Mouse (Mus musculus): Measurements from ENCODE around the gene Gmpr. TPM values are rescaled to one million over a fixed set of nuclear protein-coding genes. Genes with fewer than 3 reads are reported as not detected.

Gmpr gene
- polyA plus RNA-seq, 1 experiment from 2014 or later: 22.9 TPM

GRCm38 (mm10) chr13:45576185-45576584 lies 68.9 kb downstream of the Gmpr start:
- 0 out of 2 replicates have a peak, but pooled peaks cover 5% of the 10 kb centered on the region for H3K4me1 ChIP-seq (ENCODE audit: insufficient read depth)
- no peaks in the 10 kb centered on the region for H3K9me3 ChIP-seq (ENCODE audit: low read depth, low read length)
- H3K36me3 ChIP-seq (ENCODE audit: insufficient read depth): no peaks in the 10 kb centered on the region
- H3K27ac ChIP-seq (ENCODE audit: low read depth): peak overlapping the region; percentile 52; the same call in 1 of the 2 replicates
- H3K9ac ChIP-seq: no peak overlapping the region
- H3K27me3 ChIP-seq (ENCODE audit: insufficient read depth, low read length): no peaks in the 10 kb centered on the region
- peak; percentile 85 for DNase-seq
- H3K4me3 ChIP-seq (ENCODE audit: low read depth, low read length): no peak overlapping the region
- no peak for TF ChIP-seq CTCF (IDR thresholded peaks at IDR 0.05; ENCODE audit: low read depth)
- ATAC-seq (ENCODE audit: insufficient read depth): peak; percentile 35; the same call in 1 of the 2 replicates
- no peak overlapping the region for H3K4me2 ChIP-seq
- 41% methylated on average over 4 of the region's 4 CpGs for WGBS

DNA sequence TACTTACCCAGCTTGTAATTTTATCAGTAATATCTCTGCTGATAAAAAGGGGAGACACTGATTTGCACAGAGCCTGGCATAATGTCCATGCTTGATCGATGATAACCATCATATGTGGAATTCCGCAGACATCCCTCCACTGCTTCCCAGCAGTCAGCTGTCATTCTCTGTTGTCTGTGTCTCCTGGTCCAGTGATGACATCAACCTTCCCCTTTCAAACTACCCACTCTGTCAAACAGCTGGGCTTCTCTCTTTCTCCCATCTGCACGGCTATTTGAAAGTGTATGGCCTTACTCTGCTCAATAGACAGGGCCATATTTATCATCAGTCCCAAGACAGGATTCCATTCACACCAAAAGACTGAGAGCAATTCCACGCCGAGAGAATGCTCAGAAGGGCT lies 70.1 kb downstream of the Gmpr start:
- H3K27me3 ChIP-seq (ENCODE audit: insufficient read depth, low read length): no peaks in the 10 kb centered on the region
- no peak overlapping the region for H3K4me2 ChIP-seq
- H3K36me3 ChIP-seq (ENCODE audit: insufficient read depth): no peaks in the 10 kb centered on the region
- ATAC-seq (ENCODE audit: insufficient read depth): peak; percentile 16; the same call in 1 of the 2 replicates
- no peak overlapping the region for H3K27ac ChIP-seq (ENCODE audit: low read depth)
- no peaks in the 10 kb centered on the region for H3K9me3 ChIP-seq (ENCODE audit: low read depth, low read length)
- no peak for DNase-seq
- no peak overlapping the region for H3K9ac ChIP-seq
- WGBS: 40% methylated on average over 5 of the region's 5 CpGs
- no peak overlapping the region for H3K4me3 ChIP-seq (ENCODE audit: low read depth, low read length)
- 0 out of 2 replicates have a peak, but pooled peaks cover 5% of the 10 kb centered on the region for H3K4me1 ChIP-seq (ENCODE audit: insufficient read depth)
- TF ChIP-seq CTCF (IDR thresholded peaks at IDR 0.05; ENCODE audit: low read depth): no peak

DNA sequence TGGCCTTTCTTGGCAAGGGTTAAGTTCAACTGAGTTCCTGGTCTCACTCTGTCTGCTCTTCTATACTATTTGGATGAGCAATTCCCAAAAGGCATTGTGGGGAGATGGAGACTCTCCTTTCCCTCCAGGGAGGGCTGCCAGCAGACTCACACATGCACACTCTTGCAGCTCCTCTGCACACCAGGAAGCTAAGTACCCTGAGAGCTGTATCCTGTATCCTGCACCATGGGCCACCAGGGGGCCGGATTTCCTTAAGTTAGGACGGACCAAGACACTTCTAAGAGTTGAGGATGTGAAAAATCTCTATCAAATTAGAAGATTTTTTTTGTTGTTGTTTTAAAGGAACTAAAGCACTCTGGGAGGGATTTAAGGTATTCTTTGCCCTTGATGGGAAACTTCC lies 70.5 kb downstream of the Gmpr start:
- Histone ChIP-seq H3K9me3 (ENCODE audit: low read depth, low read length) (no peaks in the 10 kb centered on the region), H3K27me3 (ENCODE audit: insufficient read depth, low read length) (no peaks in the 10 kb centered on the region), H3K36me3 (ENCODE audit: insufficient read depth) (no peaks in the 10 kb centered on the region), H3K9ac (no peak overlapping the region), H3K4me2 (no peak overlapping the region), H3K4me1 (ENCODE audit: insufficient read depth) (0 out of 2 replicates have a peak, but pooled peaks cover 5% of the 10 kb centered on the region), H3K4me3 (ENCODE audit: low read depth, low read length) (no peak overlapping the region), H3K27ac (ENCODE audit: low read depth) (no peak overlapping the region)
- WGBS: 27% methylated on average over 2 of the region's 2 CpGs
- TF ChIP-seq CTCF (IDR thresholded peaks at IDR 0.05; ENCODE audit: low read depth): peak; percentile 63
- ATAC-seq (ENCODE audit: insufficient read depth) (peak; percentile 45; the same call in 1 of the 2 replicates), DNase-seq (peak; percentile 82)

DNA sequence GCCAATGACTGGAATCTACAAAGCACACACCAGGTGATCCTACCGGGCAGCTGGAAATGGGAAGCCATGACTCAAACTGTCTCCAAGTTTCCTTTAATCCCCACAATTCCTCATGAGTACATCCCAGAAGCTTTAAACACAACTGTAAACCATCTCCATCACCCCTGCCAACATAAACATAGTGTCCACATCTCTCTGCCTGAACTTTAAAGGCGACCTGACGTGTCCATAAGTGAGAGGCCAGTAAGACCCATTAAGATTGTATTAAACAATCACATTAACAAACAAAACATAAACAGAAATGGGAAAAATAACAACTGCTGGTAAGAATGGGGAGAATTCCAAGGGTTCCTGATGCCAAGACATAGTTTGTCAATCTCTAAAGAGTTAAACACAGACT lies 72.5 kb downstream of the Gmpr start:
- Histone ChIP-seq H3K9ac (no peak overlapping the region), H3K27me3 (ENCODE audit: insufficient read depth, low read length) (no peaks in the 10 kb centered on the region), H3K4me2 (no peak overlapping the region), H3K36me3 (ENCODE audit: insufficient read depth) (no peaks in the 10 kb centered on the region), H3K4me1 (ENCODE audit: insufficient read depth) (0 out of 2 replicates have a peak, but pooled peaks cover 5% of the 10 kb centered on the region), H3K27ac (ENCODE audit: low read depth) (peak overlapping the region; percentile 4; the same call in 1 of the 2 replicates), H3K4me3 (ENCODE audit: low read depth, low read length) (no peak overlapping the region), H3K9me3 (ENCODE audit: low read depth, low read length) (no peaks in the 10 kb centered on the region)
- ATAC-seq (ENCODE audit: insufficient read depth) (peak; percentile 77), DNase-seq (peak; percentile 91)
- TF ChIP-seq CTCF (IDR thresholded peaks at IDR 0.05; ENCODE audit: low read depth): no peak
- 39% methylated on average over 3 of the region's 3 CpGs for WGBS

GRCm38 (mm10) chr13:45582294-45582693 lies 75.0 kb downstream of the Gmpr start:
- no peak overlapping the region for H3K4me3 ChIP-seq (ENCODE audit: low read depth, low read length)
- H3K4me1 ChIP-seq (ENCODE audit: insufficient read depth): no peaks in the 10 kb centered on the region
- no peak overlapping the region for H3K27ac ChIP-seq (ENCODE audit: low read depth)
- no peaks in the 10 kb centered on the region for H3K36me3 ChIP-seq (ENCODE audit: insufficient read depth)
- no peaks in the 10 kb centered on the region for H3K9me3 ChIP-seq (ENCODE audit: low read depth, low read length)
- no peaks in the 10 kb centered on the region for H3K27me3 ChIP-seq (ENCODE audit: insufficient read depth, low read length)
- no peak overlapping the region for H3K9ac ChIP-seq
- ATAC-seq (ENCODE audit: insufficient read depth) (no peak), DNase-seq (peak; percentile 41)
- H3K4me2 ChIP-seq: no peak overlapping the region
- no peak for TF ChIP-seq CTCF (IDR thresholded peaks at IDR 0.05; ENCODE audit: low read depth)
- WGBS: 50% methylated on average over 12 of the region's 12 CpGs

DNA sequence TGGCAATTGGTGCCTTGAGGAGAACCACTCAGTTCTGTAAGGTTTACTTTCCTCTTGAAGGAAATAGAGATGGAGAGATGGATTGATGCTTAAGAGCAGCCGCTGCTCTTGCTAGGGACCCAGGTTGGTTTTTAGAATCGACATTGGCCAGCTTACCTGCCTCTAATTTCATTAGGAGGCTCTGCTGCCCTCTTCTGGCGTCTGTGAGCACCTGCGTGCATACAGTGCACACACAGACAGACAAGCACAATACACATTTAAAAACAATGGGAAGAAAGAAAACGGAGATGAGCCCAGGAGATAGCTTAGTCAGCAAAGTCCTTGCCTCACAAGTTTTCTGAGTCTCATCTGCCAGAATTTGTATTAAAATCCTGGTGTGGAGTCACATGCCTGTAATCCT lies 75.8 kb downstream of the Gmpr start:
- H3K27me3 ChIP-seq (ENCODE audit: insufficient read depth, low read length): no peaks in the 10 kb centered on the region
- peak; percentile 30 for TF ChIP-seq CTCF (IDR thresholded peaks at IDR 0.05; ENCODE audit: low read depth)
- no peaks in the 10 kb centered on the region for H3K4me1 ChIP-seq (ENCODE audit: insufficient read depth)
- ATAC-seq (ENCODE audit: insufficient read depth): no peak
- no peaks in the 10 kb centered on the region for H3K9me3 ChIP-seq (ENCODE audit: low read depth, low read length)
- H3K4me3 ChIP-seq (ENCODE audit: low read depth, low read length): no peak overlapping the region
- H3K27ac ChIP-seq (ENCODE audit: low read depth): no peak overlapping the region
- 86% methylated on average over 5 of the region's 5 CpGs for WGBS
- no peak for DNase-seq
- H3K9ac ChIP-seq: no peak overlapping the region
- no peak overlapping the region for H3K4me2 ChIP-seq
- H3K36me3 ChIP-seq (ENCODE audit: insufficient read depth): no peaks in the 10 kb centered on the region

DNA sequence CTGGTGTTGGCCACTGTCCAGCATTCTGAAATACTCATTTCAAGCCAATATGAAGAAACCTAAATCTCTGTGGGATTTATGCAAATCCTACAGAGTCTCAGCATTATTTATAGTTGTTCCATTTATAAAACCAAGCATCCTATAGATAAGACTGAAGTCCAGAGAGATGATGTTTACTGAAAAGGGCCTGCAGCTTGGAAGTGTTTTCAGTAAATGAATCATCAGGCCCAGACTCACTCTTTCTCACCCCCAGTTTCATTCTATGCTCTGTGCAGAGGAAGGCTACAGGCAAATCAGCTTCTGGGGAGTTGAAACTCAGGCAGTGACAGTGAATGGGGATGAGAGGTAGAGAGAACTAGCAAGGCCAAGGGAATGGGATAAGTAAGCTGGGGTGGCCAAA lies 83.7 kb downstream of the Gmpr start:
- Histone ChIP-seq H3K4me2 (no peak overlapping the region), H3K4me1 (ENCODE audit: insufficient read depth) (0 out of 2 replicates have a peak, but pooled peaks cover 3% of the 10 kb centered on the region), H3K27me3 (ENCODE audit: insufficient read depth, low read length) (no peaks in the 10 kb centered on the region), H3K4me3 (ENCODE audit: low read depth, low read length) (no peak overlapping the region), H3K9me3 (ENCODE audit: low read depth, low read length) (no peaks in the 10 kb centered on the region), H3K27ac (ENCODE audit: low read depth) (no peak overlapping the region), H3K9ac (no peak overlapping the region), H3K36me3 (ENCODE audit: insufficient read depth) (no peaks in the 10 kb centered on the region)
- no peak for TF ChIP-seq CTCF (IDR thresholded peaks at IDR 0.05; ENCODE audit: low read depth)
- DNase-seq: no peak
- no peak for ATAC-seq (ENCODE audit: insufficient read depth)

Measured in lung, embryonic 14.5 days (tissue).